Mouse (Mus musculus) common myeloid progenitor, adult 5-6 weeks (primary cell): ENCODE results near the gene Sp2. TPM values are rescaled to one million over a fixed set of nuclear protein-coding genes. Genes with fewer than 3 reads are reported as not detected.

Source experiments
- ATAC-seq: replicated peaks from 2 replicates; pipeline ENCODE4 v1.8.0; 2016; ENCODE audit warnings: low read depth, mild to moderate bottlenecking, moderate TSS enrichment, inconsistent platforms; ENCODE audit not compliant: poor library complexity, severe bottlenecking
- total RNA-seq: library from RNA; stranded (forward); fragments of 200-1000, 187-1606 nt; gene quantifications from 2 replicates; pipeline ENCODE4 v1.2.3, GENCODE M21; 2017

The Sp2 gene
- total RNA-seq, result 3.2 and 3.6 TPM in 2 replicates

GRCm38 (mm10) chr11:96982859-96983258 lies at the start of gene Sp2:
Gene Sp2, minus strand, starts transcription at chr11:96982959.
- ATAC-seq, result no peak

DNA sequence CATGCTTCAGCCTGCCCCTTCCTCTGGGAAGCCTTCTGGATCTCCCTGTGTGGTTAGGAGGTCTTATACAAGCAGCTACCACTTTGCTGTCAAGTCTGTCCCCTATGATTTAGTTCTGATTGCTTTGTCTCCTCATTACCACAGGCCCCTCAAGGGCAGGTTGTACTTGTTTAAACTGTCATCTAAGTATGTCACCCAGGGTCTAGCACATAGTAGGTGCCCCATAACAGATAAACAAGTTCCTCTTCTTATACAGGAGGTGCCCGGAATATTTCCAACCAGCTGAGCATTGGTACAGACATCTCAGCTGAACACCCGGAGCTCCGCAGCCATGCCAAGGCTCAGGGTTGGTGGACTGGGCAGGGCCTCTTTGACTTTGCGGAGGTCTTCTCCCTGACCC lies 49.7 kb upstream of the Sp2 start:
- no peak for ATAC-seq

- no peak for ATAC-seq
These were observed 49.2 kb upstream of the Sp2 start for GRCm38 (mm10) chr11:97031977-97032376.

- ATAC-seq, result no peak
These were observed 47.7 kb upstream of the Sp2 start for GRCm38 (mm10) chr11:97030426-97030825.

GRCm38 (mm10) chr11:97029686-97030417 lies 47.1 kb upstream of the Sp2 start, which contains the start of gene Scrn2:
Gene Scrn2, plus strand, starts transcription at chr11:97029938.
- ATAC-seq, result peak; percentile 83

GRCm38 (mm10) chr11:97025721-97026344 lies 43.1 kb upstream of the Sp2 start:
- peak; percentile 78 for ATAC-seq

DNA sequence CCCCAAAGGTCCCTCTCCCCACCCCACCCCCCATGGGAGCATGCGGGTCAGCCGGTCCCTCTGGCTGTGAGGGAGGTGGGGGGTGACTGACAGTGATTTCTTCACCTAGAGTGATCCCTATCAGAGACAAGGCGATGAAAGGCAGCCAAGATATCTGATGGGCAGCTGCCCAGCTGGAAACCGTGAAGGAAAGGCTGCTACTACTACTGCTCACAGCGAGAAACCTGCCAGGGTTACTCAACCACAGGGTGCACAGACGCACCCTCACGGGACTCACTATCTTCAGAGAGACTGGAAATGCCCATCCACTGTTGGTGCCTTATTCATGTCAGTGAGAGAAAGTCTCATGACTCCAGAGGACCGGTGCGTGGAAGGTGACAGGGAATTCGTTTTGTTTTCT lies 42.2 kb upstream of the Sp2 start:
- ATAC-seq, result no peak

- ATAC-seq, result peak; percentile 45
These were observed 39.2 kb upstream of the Sp2 start for GRCm38 (mm10) chr11:97021873-97022484.

GRCm38 (mm10) chr11:97021121-97021765 lies 38.5 kb upstream of the Sp2 start:
- ATAC-seq, result no peak

GRCm38 (mm10) chr11:97019345-97019708 lies 36.6 kb upstream of the Sp2 start:
- ATAC-seq, result no peak

GRCm38 (mm10) chr11:97018583-97019344 lies 36.0 kb upstream of the Sp2 start:
- no peak for ATAC-seq

GRCm38 (mm10) chr11:97017696-97018582 lies 35.2 kb upstream of the Sp2 start:
- no peak for ATAC-seq

DNA sequence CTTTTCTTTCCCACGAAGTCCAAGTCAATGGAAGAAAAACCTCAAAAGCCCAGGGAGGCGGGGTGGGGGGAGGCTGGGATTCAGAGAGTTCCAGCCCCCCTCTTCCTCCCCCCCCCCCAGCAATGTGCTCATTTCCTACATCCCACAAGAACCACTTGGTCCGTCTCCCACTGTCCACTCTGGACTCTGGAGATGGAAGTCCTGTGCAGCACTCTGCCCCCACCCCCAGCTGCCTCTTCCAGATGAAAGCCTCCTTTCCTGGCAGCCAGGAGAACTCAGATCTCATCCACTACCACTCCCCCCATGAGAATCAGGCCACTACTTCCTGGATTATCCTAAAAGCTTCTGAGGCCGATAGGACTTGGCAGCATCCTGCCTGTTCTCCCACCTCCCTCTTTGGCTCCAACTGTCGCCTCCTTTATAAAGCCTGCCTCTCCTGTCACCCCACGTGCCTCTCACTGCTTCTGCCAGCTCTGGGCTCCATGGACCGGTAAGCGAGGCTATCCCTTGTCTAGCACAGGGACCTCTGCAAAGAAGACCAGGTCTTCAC lies 30.4 kb upstream of the Sp2 start, which contains the start of gene Sp6:
Gene Sp6 (plus strand): TSS at position 274 of the 550 bp plus-strand sequence.
- ATAC-seq, result no peak

GRCm38 (mm10) chr11:97009198-97009790 lies 26.5 kb upstream of the Sp2 start:
- ATAC-seq, result 0 out of 2 replicates have a peak, but pooled peaks have one; percentile 18

- no peak for ATAC-seq
These were observed 24.5 kb upstream of the Sp2 start for GRCm38 (mm10) chr11:97007093-97007794.

DNA sequence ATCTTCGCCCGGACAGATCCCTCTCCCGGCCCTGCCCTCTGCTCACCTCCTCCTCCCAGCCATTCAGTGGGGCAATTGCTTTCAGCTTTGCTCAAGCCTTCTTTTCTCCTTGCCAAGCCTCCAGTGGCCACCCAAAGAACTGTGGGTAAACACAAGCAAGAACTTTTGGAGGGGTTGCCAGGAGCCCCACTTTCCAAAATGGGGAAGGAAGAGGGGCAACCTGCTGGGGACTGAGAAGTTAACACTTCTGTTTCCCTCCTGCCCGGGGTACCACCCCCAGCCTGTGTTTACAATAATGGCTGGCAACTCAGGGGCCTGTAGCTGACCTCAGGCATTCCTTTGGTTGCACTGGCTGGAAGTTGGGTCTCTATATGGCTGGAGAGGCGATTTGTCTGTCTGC lies 20.4 kb upstream of the Sp2 start:
- peak; percentile 40; the same call in 1 of the 2 replicates for ATAC-seq

GRCm38 (mm10) chr11:96997380-96997956 lies 14.7 kb upstream of the Sp2 start:
- no peak for ATAC-seq
